Mouse (Mus musculus): ENCODE measurements around the gene Tmem102. TPM values are rescaled to one million over a fixed set of nuclear protein-coding genes. Genes with fewer than 3 reads are reported as not detected.

Tmem102 gene
- total RNA-seq, 2 experiments from 2014 or later, result not detected

- peak; percentile 82 to 83 for DNase-seq (ENCODE audit: low spot score in 2 of 2)
These were observed 46.3 kb downstream of the Tmem102 start for GRCm38 (mm10) chr11:69758971-69759721.

- DNase-seq (ENCODE audit: low spot score in 2 of 2), result peak; percentile 98 to 99
These were observed 46.9 kb downstream of the Tmem102 start, which contains the start of gene Polr2a for GRCm38 (mm10) chr11:69758478-69758970. TSS of gene Polr2a (minus strand) at chr11:69758637.

DNA sequence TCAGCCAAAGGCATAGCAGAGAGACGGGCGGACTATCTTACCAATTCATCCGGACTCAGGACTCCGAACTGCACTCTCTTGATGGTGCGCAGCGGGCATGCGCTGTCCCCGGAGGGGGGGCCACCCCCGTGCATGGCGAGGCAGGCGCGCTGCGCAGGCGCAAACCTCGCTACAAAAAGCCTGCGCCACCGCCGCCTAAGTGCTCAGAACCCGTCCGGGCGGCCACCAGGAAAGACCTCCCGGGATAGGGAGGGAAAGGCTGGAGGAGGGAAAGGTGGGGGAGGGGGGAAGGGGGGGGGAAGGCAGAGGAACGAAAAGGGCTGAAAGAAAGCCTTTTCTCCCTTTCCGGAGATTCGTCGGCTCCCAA lies 47.4 kb downstream of the Tmem102 start:
- peak; percentile 95 to 98 for DNase-seq (ENCODE audit: low spot score in 2 of 2)

GRCm38 (mm10) chr11:69757303-69758089 lies 47.9 kb downstream of the Tmem102 start:
- DNase-seq (ENCODE audit: low spot score in 2 of 2), result no peak

DNA sequence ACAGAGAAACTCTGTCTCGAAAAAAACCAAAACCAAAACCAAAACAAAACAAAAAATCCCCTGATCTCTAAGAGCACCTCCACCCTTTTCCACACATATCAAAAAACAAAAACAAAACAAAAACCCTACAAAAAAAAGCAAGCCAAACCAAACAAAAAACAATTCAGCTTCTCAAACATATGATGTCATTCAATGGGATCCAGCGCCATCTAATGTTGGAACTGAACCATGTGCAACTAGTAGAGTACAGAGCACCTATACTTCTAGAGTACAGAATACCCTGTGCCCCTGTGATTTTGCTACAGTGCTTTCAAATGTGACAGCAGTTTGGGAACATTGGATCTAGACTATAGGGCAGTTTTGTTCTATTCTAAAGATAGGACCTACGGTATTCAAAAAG lies 50.7 kb downstream of the Tmem102 start:
- peak; percentile 30 to 42 for DNase-seq (ENCODE audit: low spot score in 2 of 2)

- no peak for DNase-seq (ENCODE audit: low spot score in 2 of 2)
These were observed 51.2 kb downstream of the Tmem102 start for GRCm38 (mm10) chr11:69754233-69754632.

Other genes with a start within 250 kb of the Tmem102 start
- 100 to 1,000 TPM; 203 to 217 TPM for gene Efnb3, start 245.4 kb downstream of the Tmem102 start, total RNA-seq (2021)
- gene Wrap53, start 225.4 kb downstream of the Tmem102 start, total RNA-seq (2021), result 10 to 100 TPM in 1 of 2 experiments, 1 to 10 TPM in 1; 7.7 to 10.6 TPM
- gene Trp53, start 225.3 kb downstream of the Tmem102 start, total RNA-seq (2021), result 10 to 100 TPM; 31.4 to 31.8 TPM
- gene Atp1b2, start 199.7 kb downstream of the Tmem102 start, total RNA-seq (2021), result 100 to 1,000 TPM; 456 to 463 TPM
- gene Shbg, start 187.7 kb downstream of the Tmem102 start, total RNA-seq (2021), result not detected
- gene Sat2, start 183.6 kb downstream of the Tmem102 start, total RNA-seq (2021), result 10 to 100 TPM; 15.0 to 17.1 TPM
- gene Fxr2, start 172.6 kb downstream of the Tmem102 start, total RNA-seq (2021), result 100 to 1,000 TPM in 1 of 2 experiments, 10 to 100 TPM in 1; 99.2 to 103 TPM
- not detected for gene Sox15, start 150.3 kb downstream of the Tmem102 start, total RNA-seq (2021)
- gene Mpdu1, start 143.0 kb downstream of the Tmem102 start, total RNA-seq (2021), result 10 to 100 TPM; 85.9 to 89.9 TPM
- gene Cd68, start 139.5 kb downstream of the Tmem102 start, total RNA-seq (2021), result 10 to 100 TPM in 1 of 2 experiments, 1 to 10 TPM in 1; 8.4 to 11.5 TPM
- gene Eif4a1, start 133.2 kb downstream of the Tmem102 start, total RNA-seq (2021), result 100 to 1,000 TPM; 492 to 501 TPM
- gene Senp3, start 123.5 kb downstream of the Tmem102 start, total RNA-seq (2021), result 10 to 100 TPM; 88.0 to 98.7 TPM
- 1 to 10 TPM; 1.1 to 1.2 TPM for gene Tnfsf13, start 119.8 kb downstream of the Tmem102 start, total RNA-seq (2021)
- gene Tnfsf12, start 109.8 kb downstream of the Tmem102 start, total RNA-seq (2021), result 1 to 10 TPM; 6.7 to 8.3 TPM
- gene Tnfsfm13, start 109.5 kb downstream of the Tmem102 start, total RNA-seq (2021), result under 1 TPM; 0.69 to 0.76 TPM
- gene Polr2a, start 47.0 kb downstream of the Tmem102 start, total RNA-seq (2021), result 10 to 100 TPM; 55.6 to 59.4 TPM
- under 1 TPM in 1 of 2 experiments, not detected in 1; 0.22 TPM for gene Slc35g3, start 43.7 kb downstream of the Tmem102 start, total RNA-seq (2021)
- 10 to 100 TPM; 69.7 to 72.8 TPM for gene Zbtb4, start 39.7 kb downstream of the Tmem102 start, total RNA-seq (2021)
- gene Chrnb1, start 9.7 kb downstream of the Tmem102 start, total RNA-seq (2021), result 1 to 10 TPM; 1.1 to 1.6 TPM
- gene Fgf11, start 3.8 kb downstream of the Tmem102 start, total RNA-seq (2021), result 10 to 100 TPM; 26.8 to 26.9 TPM
- not detected for gene Gm39566, start 9.7 kb upstream of the Tmem102 start, total RNA-seq (2021)
- gene Spem2, start 12.8 kb upstream of the Tmem102 start, total RNA-seq (2021), result not detected
- under 1 TPM; 0.34 to 0.54 TPM for gene Spem1, start 16.6 kb upstream of the Tmem102 start, total RNA-seq (2021)
- gene Nlgn2, start 32.2 kb upstream of the Tmem102 start, total RNA-seq (2021), result 100 to 1,000 TPM; 227 to 245 TPM
- 100 to 1,000 TPM; 148 to 153 TPM for gene Tmem256, start 32.9 kb upstream of the Tmem102 start, total RNA-seq (2021)
- 10 to 100 TPM; 31.2 to 37.7 TPM for gene Plscr3, start 40.8 kb upstream of the Tmem102 start, total RNA-seq (2021)
- under 1 TPM in 1 of 2 experiments, not detected in 1; 0.25 TPM for gene Tnk1, start 53.1 kb upstream of the Tmem102 start, total RNA-seq (2021)
- gene Tmem95, start 72.4 kb upstream of the Tmem102 start, total RNA-seq (2021), result not detected
- under 1 TPM; 0.85 TPM for gene Kctd11, start 75.8 kb upstream of the Tmem102 start, total RNA-seq (2021)
- under 1 TPM; 0.16 to 0.21 TPM for gene Acap1, start 89.9 kb upstream of the Tmem102 start, total RNA-seq (2021)
- gene 2810408A11Rik, start 95.4 kb upstream of the Tmem102 start, total RNA-seq (2021), result 1 to 10 TPM; 2.4 to 2.5 TPM
- gene Neurl4, start 95.4 kb upstream of the Tmem102 start, total RNA-seq (2021), result 100 to 1,000 TPM; 127 to 146 TPM
- 10 to 100 TPM; 27.8 to 30.2 TPM for gene Gps2, start 108.3 kb upstream of the Tmem102 start, total RNA-seq (2021)
- gene Eif5a, start 116.3 kb upstream of the Tmem102 start, total RNA-seq (2021), result 100 to 1,000 TPM; 479 to 501 TPM
- gene Ybx2, start 130.2 kb upstream of the Tmem102 start, total RNA-seq (2021), result 1 to 10 TPM; 9.2 to 9.5 TPM
- gene Slc2a4, start 142.6 kb upstream of the Tmem102 start, total RNA-seq (2021), result 1 to 10 TPM; 1.7 to 2.0 TPM
- gene Cldn7, start 159.2 kb upstream of the Tmem102 start, total RNA-seq (2021), result not detected
- 100 to 1,000 TPM; 101 to 105 TPM for gene Ctdnep1, start 175.5 kb upstream of the Tmem102 start, total RNA-seq (2021)
- 10 to 100 TPM; 98.0 to 99.5 TPM for gene Elp5, start 176.9 kb upstream of the Tmem102 start, total RNA-seq (2021)
- 100 to 1,000 TPM; 256 to 267 TPM for gene Gabarap, start 185.5 kb upstream of the Tmem102 start, total RNA-seq (2021)
- gene Phf23, start 190.2 kb upstream of the Tmem102 start, total RNA-seq (2021), result 10 to 100 TPM; 40.1 to 43.7 TPM
- gene Dvl2, start 195.0 kb upstream of the Tmem102 start, total RNA-seq (2021), result 10 to 100 TPM; 26.1 to 38.9 TPM
- gene Acadvl, start 209.8 kb upstream of the Tmem102 start, total RNA-seq (2021), result 10 to 100 TPM; 55.7 to 57.6 TPM
- 100 to 1,000 TPM; 705 to 717 TPM for gene Dlg4, start 211.3 kb upstream of the Tmem102 start, total RNA-seq (2021)
- 1 to 10 TPM; 1.2 to 1.3 TPM for gene Asgr1, start 248.5 kb upstream of the Tmem102 start, total RNA-seq (2021)

Measured in layer of hippocampus, postnatal 10 days (tissue).